Mouse (Mus musculus): ENCODE results near the gene Nampt. TPM values are rescaled to one million over a fixed set of nuclear protein-coding genes. Genes with fewer than 3 reads are reported as not detected.

Gene Nampt
- polyA plus RNA-seq, 1 experiment from 2014 or later: 28.3 TPM

Other genes with a start within 250 kb of the Nampt start
- 156 and 164 TPM in 2 replicates for gene Sypl, start 134.3 kb downstream of the Nampt start, polyA plus RNA-seq (2015; fragmentation: Nextera tagmentation; extraction: Ambion mirVana)